In genomic region chr4:62559797-62560329, GRCm38 (mm10) we compare ENCODE assay signal across 9 mouse cellular contexts. TPM values are rescaled to one million over a fixed set of nuclear protein-coding genes. Genes with fewer than 3 reads are reported as not detected.
DNase-seq lines count a peak whose midpoint lies in the region; ATAC-seq and TF ChIP-seq lines count a peak whose summit lies in the region.
"Had no signal": no experiment of that assay in that cellular context is flagged by ENCODE, and none has a peak within 500 bp of the region (broad histone marks: within the 10 kb centered on the region; RNA-seq: fewer than 3 reads in every experiment).

Gene Rgs3, plus strand, starts transcription at chr4:62559847.

- no peaks in the 10 kb centered on the region for H3K36me3 ChIP-seq in heart, embryonic 14.5 days (ENCODE audit: control insufficient read depth, insufficient read depth, low read length)
- H3K36me3 ChIP-seq in small intestine, adult 2 months (ENCODE audit: control insufficient read depth, insufficient read depth, low read length), result no peaks in the 10 kb centered on the region

- no peak for TF ChIP-seq POLR2A in small intestine, adult 2 months (IDR thresholded peaks at IDR 0.05; ENCODE audit: low read depth, low read length)

- no peak within 1 kb of the TSS for H3K9ac ChIP-seq in heart, embryonic 14.5 days (ENCODE audit: low read length)

- no peak for TF ChIP-seq CTCF in small intestine, adult 2 months (IDR thresholded peaks at IDR 0.05; ENCODE audit: extremely low read depth, insufficient read length, insufficient replicate concordance, low read depth, low read length)

- peaks cover 8 to 13% of the 10 kb centered on the region in 2 experiments for H3K4me1 ChIP-seq in heart, embryonic 14.5 days (ENCODE audit: control insufficient read depth in 2 of 2, insufficient read depth in 2 of 2, low read length in 2 of 2)
- H3K4me1 ChIP-seq in small intestine, adult 2 months (ENCODE audit: control insufficient read depth, insufficient read depth, insufficient read length, low read length), result no peaks in the 10 kb centered on the region

- WGBS in heart, embryonic 14.5 days, result 57% methylated on average over 6 of the region's 6 CpGs
- 34% methylated on average over 6 of the region's 6 CpGs for WGBS in small intestine, adult 2 months

- H3K9me3 ChIP-seq in heart, embryonic 14.5 days (ENCODE audit: control insufficient read depth, low read length), result no peaks in the 10 kb centered on the region

- intact Hi-C loops in left cerebral cortex, postnatal 10 days (cut with DNase I), result loop anchor here (2.0 to 10.0 kb wide), 3 partner anchors 137 to 555 kb away; no protein-coding TSS in a partner anchor

- H3K27ac ChIP-seq in heart, embryonic 14.5 days (replicated peaks in 1 of 2; ENCODE audit: control insufficient read depth in 1 of 2, insufficient read depth in 1 of 2, low read depth in 2 of 2, low read length in 2 of 2), result no peak within 1 kb of the TSS
- no peak within 1 kb of the TSS for H3K27ac ChIP-seq in small intestine, adult 2 months (ENCODE audit: insufficient read depth, low read depth, low read length)

- DNase-seq in layer of hippocampus, adult 18-20 months (ENCODE audit: low spot score in 2 of 2), result no peak
- DNase-seq in layer of hippocampus, adult 9-10 months (ENCODE audit: low spot score), result no peak
- DNase-seq in adrenal gland, postnatal 4 days (ENCODE audit: low spot score in 2 of 2), result no peak
- no peak for DNase-seq in left cerebral cortex, postnatal 10 days (ENCODE audit: extremely low spot score in 1 of 2, low spot score in 2 of 2)
- DNase-seq in Muller cell, postnatal 12 days (ENCODE audit: inconsistent ontology term), result no peak

- H3K4me3 ChIP-seq in heart, embryonic 14.5 days (ENCODE audit: control insufficient read depth in 1 of 2, insufficient read depth in 1 of 2, low read depth in 1 of 2, low read length in 2 of 2), result no peak within 1 kb of the TSS
- no peak within 1 kb of the TSS for H3K4me3 ChIP-seq in small intestine, adult 2 months (ENCODE audit: low read depth, low read length)

- H3K27me3 ChIP-seq in heart, embryonic 14.5 days (ENCODE audit: control insufficient read depth, insufficient read depth, low read length), result peaks cover 51% of the 10 kb centered on the region
- no peaks in the 10 kb centered on the region for H3K27me3 ChIP-seq in small intestine, adult 2 months (ENCODE audit: control insufficient read depth, insufficient read depth, low read length)
- H3K27me3 ChIP-seq: Patski had no signal

- ATAC-seq in heart, embryonic 14.5 days (ENCODE audit: insufficient number of reproducible peaks, insufficient read depth, low FRiP score, low read depth), result no peak
- no peak for ATAC-seq in erythroid progenitor cell, adult 5-6 weeks (replicated peaks; ENCODE audit: low FRiP score, poor library complexity, severe bottlenecking)
- ATAC-seq: Patski had no signal

- H3K4me2 ChIP-seq in heart, embryonic 14.5 days (ENCODE audit: low read length), result no peak within 1 kb of the TSS

RNA-seq across cellular contexts. Expression of gene Rgs3, which starts in this region (rescaled TPM):
- 10 to 100 TPM; 20.6 to 22.2 TPM for total RNA-seq in layer of hippocampus, adult 18-20 months (2021)
- 10 to 100 TPM; 45.4 to 45.5 TPM for total RNA-seq in adrenal gland, postnatal 4 days (2021)
- 58.9 and 70.4 TPM in 2 replicates for polyA plus RNA-seq in heart, embryonic 14.5 days (2014; fragmentation: Nextera tagmentation; extraction: Ambion mirVana)
- 10 to 100 TPM; 30.5 to 30.6 TPM for total RNA-seq in left cerebral cortex, postnatal 10 days (2021)
- 30.3 and 45.8 TPM in 2 replicates for polyA plus RNA-seq in small intestine, adult 2 months (2012; rRNA removed)
- 6.5 TPM in 1 of 2 replicates, not detected in the other for total RNA-seq in erythroid progenitor cell, adult 5-6 weeks (2015; ENCODE audit: low replicate concordance)
- total RNA-seq in erythroid progenitor cell, adult 5-6 weeks (2017; ENCODE audit: low replicate concordance), result 0.30 and 4.1 TPM in 2 replicates
